Mouse (Mus musculus) embryonic facial prominence, embryonic 14.5 days (tissue): Measurements from ENCODE around the gene Cpeb1. TPM values are rescaled to one million over a fixed set of nuclear protein-coding genes. Genes with fewer than 3 reads are reported as not detected.

ENCODE experiments used
- ATAC-seq: fragments of 200-750 bp; cut with Nextera tagmentation; 2 replicates; pipeline ENCODE4 v1.8.0; 2017; ENCODE audit warnings: low read depth, moderate number of reproducible peaks, moderate TSS enrichment
- DNase-seq: peaks from one replicate; pipeline ENCODE4 v3.0.0-alpha.2; 2015; ENCODE audit warnings: low spot score
- H3K27ac ChIP-seq: fragments of 300-500 bp; sonication (generic); replicated peaks from 2 replicates; pipeline ENCODE4 v1.5.1; 2014; ENCODE audit warnings: low read depth, mild to moderate bottlenecking, low read length, moderate library complexity
- H3K27me3 ChIP-seq: fragments of 300-500 bp; sonication (generic); replicated peaks from 2 replicates; pipeline ENCODE4 v1.6.1; 2014; ENCODE audit warnings: low read length; ENCODE audit not compliant: control insufficient read depth, insufficient read depth
- H3K36me3 ChIP-seq: fragments of 300-500 bp; sonication (generic); 2 replicates; pipeline ENCODE4 v1.6.1; 2014; ENCODE audit warnings: low read length, mixed read lengths; ENCODE audit not compliant: control insufficient read depth, insufficient read depth
- H3K4me1 ChIP-seq: fragments of 300-500 bp; sonication (generic); 2 replicates; pipeline ENCODE4 v1.6.1; 2014; ENCODE audit warnings: antibody characterized with exemption, low read length; ENCODE audit not compliant: control insufficient read depth, insufficient read depth
- H3K4me2 ChIP-seq: fragments of 300-500 bp; sonication (generic); 2 replicates; pipeline ENCODE4 v1.6.1; 2014; ENCODE audit warnings: low read depth, mild to moderate bottlenecking, low read length, moderate library complexity, mixed read lengths
- H3K4me3 ChIP-seq: fragments of 300-500 bp; sonication (generic); 2 replicates; pipeline ENCODE4 v1.5.1; 2014; ENCODE audit warnings: low read depth, mild to moderate bottlenecking, low read length
- H3K9ac ChIP-seq: fragments of 300-500 bp; sonication (generic); 2 replicates; pipeline ENCODE4 v1.6.1; 2014; ENCODE audit warnings: low read depth, mild to moderate bottlenecking, low read length, moderate library complexity, mixed read lengths
- H3K9me3 ChIP-seq: fragments of 300-500 bp; sonication (generic); 2 replicates; pipeline ENCODE4 v1.6.1; 2016; ENCODE audit warnings: low read length; ENCODE audit not compliant: control insufficient read depth
- WGBS: fragments of 180-500 bp; shearing (Covaris S2); extraction: QIAGEN DNeasy Blood & Tissue Kit; methylation state at CpG from one replicate; pipeline ENCODE4 v1.1.7; 2014; 5-methylcytosine and 5-hydroxymethylcytosine counted together
- polyA plus RNA-seq: library from polyadenylated mRNA; unstranded; fragments of >200 nt; fragmentation: Nextera tagmentation; extraction: Ambion mirVana; gene quantifications from 2 replicates; pipeline ENCODE4 v1.2.1, GENCODE M21; 2014

The Cpeb1 gene
- polyA plus RNA-seq, 1 experiment from 2014 or later: 3.4 TPM

- peak overlapping the region; percentile 95 for H3K4me2 ChIP-seq
- H3K4me3 ChIP-seq: peak overlapping the region; percentile 97
- ATAC-seq (no peak), DNase-seq (no peak)
- H3K4me1 ChIP-seq: peaks cover 10% of the 10 kb centered on the region; the same call in 1 of the 2 replicates
- 29% methylated on average over 8 of the region's 8 CpGs for WGBS
- H3K36me3 ChIP-seq: peaks cover 56% of the 10 kb centered on the region
- H3K27ac ChIP-seq: no peak overlapping the region
- H3K27me3 ChIP-seq: no peaks in the 10 kb centered on the region
- H3K9me3 ChIP-seq: no peaks in the 10 kb centered on the region
- peak overlapping the region; percentile 99 for H3K9ac ChIP-seq
Measured at GRCm38 (mm10) chr7:81343316-81343715, 111.9 kb downstream of the Cpeb1 start.

GRCm38 (mm10) chr7:81342356-81343094, 112.7 kb downstream of the Cpeb1 start:
- DNase-seq (no peak), ATAC-seq (no peak)
- H3K4me2 ChIP-seq: peak overlapping the region; percentile 95
- 60% methylated on average over 8 of the region's 8 CpGs for WGBS
- H3K4me3 ChIP-seq: peak overlapping the region; percentile 97
- no peak overlapping the region for H3K27ac ChIP-seq
- peak overlapping the region; percentile 99 for H3K9ac ChIP-seq
- H3K9me3 ChIP-seq: no peaks in the 10 kb centered on the region
- H3K36me3 ChIP-seq: peaks cover 63% of the 10 kb centered on the region
- no peaks in the 10 kb centered on the region for H3K27me3 ChIP-seq
- H3K4me1 ChIP-seq: peaks cover 10% of the 10 kb centered on the region; the same call in 1 of the 2 replicates

GRCm38 (mm10) chr7:81341563-81341962, 113.7 kb downstream of the Cpeb1 start:
- Histone ChIP-seq H3K9me3 (no peaks in the 10 kb centered on the region), H3K36me3 (peaks cover 63% of the 10 kb centered on the region), H3K4me1 (peaks cover 10% of the 10 kb centered on the region; the same call in 1 of the 2 replicates), H3K4me2 (no peak overlapping the region), H3K27me3 (no peaks in the 10 kb centered on the region), H3K9ac (no peak overlapping the region), H3K4me3 (no peak overlapping the region), H3K27ac (no peak overlapping the region)
- no peak for ATAC-seq
- WGBS: 55% methylated on average over 3 of the region's 3 CpGs
- no peak for DNase-seq

- WGBS: 80% methylated on average over 4 of the region's 4 CpGs
- Histone ChIP-seq H3K27ac (no peak overlapping the region), H3K36me3 (peaks cover 63% of the 10 kb centered on the region), H3K4me2 (no peak overlapping the region), H3K9me3 (no peaks in the 10 kb centered on the region), H3K4me1 (peaks cover 10% of the 10 kb centered on the region; the same call in 1 of the 2 replicates), H3K27me3 (no peaks in the 10 kb centered on the region), H3K9ac (no peak overlapping the region), H3K4me3 (no peak overlapping the region)
- DNase-seq (peak; percentile 40), ATAC-seq (no peak)
Measured at GRCm38 (mm10) chr7:81339783-81340182, 115.5 kb downstream of the Cpeb1 start.

GRCm38 (mm10) chr7:81338522-81338873, 116.8 kb downstream of the Cpeb1 start:
- Histone ChIP-seq H3K9me3 (no peaks in the 10 kb centered on the region), H3K36me3 (peaks cover 65% of the 10 kb centered on the region), H3K4me3 (no peak overlapping the region), H3K4me1 (peaks cover 6% of the 10 kb centered on the region; the same call in 1 of the 2 replicates), H3K27ac (no peak overlapping the region), H3K4me2 (no peak overlapping the region), H3K27me3 (no peaks in the 10 kb centered on the region), H3K9ac (no peak overlapping the region)
- 74% methylated on average over 3 of the region's 3 CpGs for WGBS
- no peak for DNase-seq
- ATAC-seq: no peak

GRCm38 (mm10) chr7:81337785-81338521, 117.3 kb downstream of the Cpeb1 start:
- Histone ChIP-seq H3K27me3 (no peaks in the 10 kb centered on the region), H3K9ac (no peak overlapping the region), H3K9me3 (no peaks in the 10 kb centered on the region), H3K4me2 (no peak overlapping the region), H3K36me3 (peaks cover 65% of the 10 kb centered on the region), H3K4me1 (peaks cover under 1% of the 10 kb centered on the region; the same call in 1 of the 2 replicates), H3K4me3 (no peak overlapping the region), H3K27ac (no peak overlapping the region)
- 96% methylated on average over 21 of the region's 21 CpGs for WGBS
- no peak for DNase-seq
- ATAC-seq: no peak

- DNase-seq: peak; percentile 72
- no peak overlapping the region for H3K9ac ChIP-seq
- peaks cover 58% of the 10 kb centered on the region for H3K36me3 ChIP-seq
- H3K4me3 ChIP-seq: no peak overlapping the region
- peak overlapping the region; percentile 6 for H3K27ac ChIP-seq
- no peaks in the 10 kb centered on the region for H3K9me3 ChIP-seq
- no peaks in the 10 kb centered on the region for H3K4me1 ChIP-seq
- no peak overlapping the region for H3K4me2 ChIP-seq
- WGBS: 33% methylated on average over 8 of the region's 8 CpGs
- H3K27me3 ChIP-seq: no peaks in the 10 kb centered on the region
- no peak for ATAC-seq
Measured at GRCm38 (mm10) chr7:81336432-81336786, 118.9 kb downstream of the Cpeb1 start.

GRCm38 (mm10) chr7:81335705-81336431, 119.4 kb downstream of the Cpeb1 start:
- Histone ChIP-seq H3K9ac (no peak overlapping the region), H3K27me3 (no peaks in the 10 kb centered on the region), H3K36me3 (peaks cover 52% of the 10 kb centered on the region), H3K27ac (peak overlapping the region; percentile 6), H3K4me3 (no peak overlapping the region), H3K9me3 (no peaks in the 10 kb centered on the region), H3K4me1 (no peaks in the 10 kb centered on the region), H3K4me2 (no peak overlapping the region)
- no peak for ATAC-seq
- WGBS: 70% methylated on average over 18 of the region's 18 CpGs
- peak; percentile 58 for DNase-seq
